Mouse (Mus musculus) midbrain, embryonic 10.5 days (tissue): ENCODE measurements at regions not wholly inside any gene's neighbourhood (a gene's known extent, or its start where the extent isn't known, plus 50 kb on each side); places are given as distances from the start of the nearest gene placed in this dataset.

ENCODE experiments used
- DNase-seq: peaks from one replicate; pipeline ENCODE4 v3.0.0-alpha.2; 2017; ENCODE audit warnings: low spot score
- H3K27ac ChIP-seq: fragments of 300-500 bp; sonication (generic); replicated peaks from 2 replicates; pipeline ENCODE4 v1.5.1; 2016; ENCODE audit warnings: mild to moderate bottlenecking
- H3K27me3 ChIP-seq: fragments of 300-500 bp; sonication (generic); 2 replicates; pipeline ENCODE4 v1.6.1; 2016; ENCODE audit warnings: low read depth, mild to moderate bottlenecking; ENCODE audit not compliant: poor library complexity, severe bottlenecking
- H3K36me3 ChIP-seq: fragments of 300-500 bp; sonication (generic); 2 replicates; pipeline ENCODE4 v1.6.1; 2016; ENCODE audit warnings: mild to moderate bottlenecking, moderate library complexity
- H3K4me1 ChIP-seq: fragments of 300-500 bp; sonication (generic); 2 replicates; pipeline ENCODE4 v1.6.1; 2016
- H3K4me3 ChIP-seq: fragments of 300-500 bp; sonication (generic); 2 replicates; pipeline ENCODE4 v1.5.1; 2016; ENCODE audit warnings: mild to moderate bottlenecking, moderate library complexity
- H3K9me3 ChIP-seq: fragments of 300-500 bp; sonication (generic); replicated peaks from 2 replicates; pipeline ENCODE4 v1.6.1; 2016; ENCODE audit warnings: mild to moderate bottlenecking
- WGBS: fragments of 180-500 bp; shearing (Covaris S2); methylation state at CpG from one replicate; pipeline ENCODE4 v1.1.7; 2016; 5-methylcytosine and 5-hydroxymethylcytosine counted together

DNA sequence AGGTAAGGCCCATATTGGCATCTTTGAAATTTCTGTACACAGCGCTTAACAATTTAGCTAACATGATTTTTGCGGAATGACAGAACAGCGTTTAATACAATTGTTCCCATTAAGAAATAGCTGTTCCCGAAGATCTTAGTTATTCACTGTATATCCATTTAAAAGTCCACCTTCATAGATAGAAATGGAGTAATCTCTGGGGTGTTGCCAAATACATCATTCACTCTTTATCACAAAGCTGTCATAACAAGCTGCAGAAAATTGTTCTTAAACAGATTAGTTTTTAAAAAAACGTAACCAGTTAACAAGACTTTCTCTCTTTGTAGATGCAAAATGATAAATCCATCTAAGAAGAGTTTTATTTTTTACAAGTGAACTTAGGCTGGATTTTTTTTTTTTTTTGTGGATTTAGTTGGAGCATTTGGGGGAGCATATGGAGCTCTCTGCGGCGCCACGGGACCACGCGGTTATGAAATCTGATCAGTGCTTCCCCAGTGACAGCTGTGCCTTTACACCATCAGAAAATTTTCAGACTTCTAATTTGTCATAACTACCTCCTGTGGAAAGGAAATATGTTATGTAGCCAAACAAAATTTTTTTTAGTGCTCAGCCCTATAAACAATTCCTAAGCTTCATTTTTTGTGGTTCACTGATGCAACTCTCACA, 394.4 kb upstream of the Plscr5 start:
- Histone ChIP-seq H3K4me3 (no peak overlapping the region), H3K4me1 (no peaks in the 10 kb centered on the region), H3K27me3 (no peaks in the 10 kb centered on the region), H3K9me3 (no peaks in the 10 kb centered on the region), H3K36me3 (no peaks in the 10 kb centered on the region), H3K27ac (no peak overlapping the region)
- DNase-seq, result no peak
- WGBS, result 92% methylated on average over 10 of the region's 10 CpGs

DNA sequence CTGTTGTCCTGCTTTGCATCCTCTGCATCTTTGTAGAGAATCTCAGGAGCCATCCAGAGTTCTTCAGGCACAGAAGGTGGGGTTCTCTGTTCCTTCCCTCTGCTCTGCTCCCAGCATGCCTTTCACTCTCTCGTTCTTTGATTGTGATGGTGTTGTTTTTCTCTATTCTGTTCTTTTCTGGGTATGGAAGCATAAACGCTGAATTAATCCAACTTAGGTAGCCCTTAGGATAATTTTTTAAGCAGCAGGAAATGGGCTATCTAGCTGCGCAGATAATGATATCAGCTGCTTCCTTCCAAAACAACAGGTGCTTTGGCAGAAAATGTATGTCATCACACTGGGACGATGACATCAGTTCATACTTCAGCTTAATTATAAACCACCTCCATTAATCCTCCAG, 395.8 kb upstream of the Plscr5 start:
- WGBS, result 87% methylated on average over 4 of the region's 4 CpGs
- DNase-seq, result no peak
- H3K27me3 ChIP-seq, result no peaks in the 10 kb centered on the region
- H3K4me1 ChIP-seq, result no peaks in the 10 kb centered on the region
- H3K36me3 ChIP-seq, result no peaks in the 10 kb centered on the region
- no peak overlapping the region for H3K27ac ChIP-seq
- H3K9me3 ChIP-seq, result no peaks in the 10 kb centered on the region
- H3K4me3 ChIP-seq, result no peak overlapping the region

DNA sequence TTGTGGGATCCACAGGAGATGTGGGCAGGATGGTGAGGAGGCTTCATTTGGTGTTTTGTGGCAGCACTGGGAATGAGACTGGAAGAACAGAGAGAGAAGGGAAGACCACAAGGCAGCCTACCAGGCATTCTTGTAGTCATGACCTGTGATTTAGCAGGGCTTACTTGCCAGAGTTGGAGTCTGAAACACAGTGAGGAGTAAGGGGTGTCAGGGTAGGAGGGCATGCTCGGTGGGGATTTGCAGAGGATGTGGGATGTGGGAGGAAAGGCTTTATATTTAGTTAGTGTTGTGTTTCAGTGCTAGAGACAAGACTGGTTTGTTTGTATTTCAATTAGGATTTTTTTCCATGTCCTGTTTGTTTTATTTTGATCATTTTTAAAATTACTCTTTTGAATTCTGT, 387.3 kb upstream of the Zic1 start:
- Histone ChIP-seq H3K4me1 (no peaks in the 10 kb centered on the region), H3K27me3 (no peaks in the 10 kb centered on the region), H3K36me3 (no peaks in the 10 kb centered on the region), H3K27ac (no peak overlapping the region), H3K4me3 (no peak overlapping the region), H3K9me3 (no peaks in the 10 kb centered on the region)
- no peak for DNase-seq
- 72% methylated on average over 1 of the region's 1 CpGs for WGBS

DNA sequence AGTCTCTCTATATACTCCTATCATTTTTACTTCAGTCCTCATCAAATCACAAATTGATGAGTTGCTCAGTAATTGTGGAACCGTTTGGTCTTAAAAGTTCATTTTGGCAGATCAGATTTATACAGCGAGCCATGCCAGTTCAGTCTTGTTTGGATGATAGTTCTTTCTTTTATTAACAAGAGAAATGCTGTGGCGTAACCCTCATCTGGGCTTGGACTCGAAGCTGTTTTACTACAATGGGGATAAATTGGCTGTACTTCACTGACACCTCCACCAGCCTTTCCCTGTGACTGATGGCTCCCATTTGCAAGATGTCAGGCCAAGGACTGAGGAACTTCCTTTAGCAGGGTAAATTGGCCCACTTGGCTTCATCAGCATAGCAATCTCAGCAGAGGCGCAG, 345.5 kb upstream of the Zic1 start:
- Histone ChIP-seq H3K4me3 (no peak overlapping the region), H3K36me3 (no peaks in the 10 kb centered on the region), H3K27ac (no peak overlapping the region), H3K27me3 (no peaks in the 10 kb centered on the region), H3K4me1 (no peaks in the 10 kb centered on the region), H3K9me3 (no peaks in the 10 kb centered on the region)
- WGBS, result 92% methylated on average over 5 of the region's 5 CpGs
- DNase-seq, result no peak

DNA sequence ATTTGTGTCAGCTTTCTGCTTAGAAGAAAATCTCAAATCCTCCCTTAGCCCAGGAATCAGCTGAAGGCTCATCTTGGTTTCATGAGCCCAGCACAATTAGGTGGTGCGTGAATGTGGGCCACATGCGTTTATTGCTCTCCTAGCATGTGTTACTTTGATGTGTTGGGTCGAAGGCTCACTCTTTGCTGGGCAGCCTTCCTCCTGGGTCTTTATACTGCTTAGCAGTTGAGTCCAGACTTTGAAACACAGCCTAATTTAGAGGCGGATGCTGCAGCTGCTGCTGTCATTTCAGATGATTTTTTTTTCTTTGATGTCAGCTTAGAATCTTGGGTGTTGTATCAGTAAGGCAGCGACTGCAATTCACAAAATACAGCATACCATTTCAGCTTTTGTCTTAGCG, 315.2 kb upstream of the Zic1 start:
- Histone ChIP-seq H3K4me1 (no peaks in the 10 kb centered on the region), H3K4me3 (no peak overlapping the region), H3K27ac (no peak overlapping the region), H3K9me3 (no peaks in the 10 kb centered on the region), H3K36me3 (no peaks in the 10 kb centered on the region), H3K27me3 (no peaks in the 10 kb centered on the region)
- 79% methylated on average over 6 of the region's 6 CpGs for WGBS
- DNase-seq, result no peak

DNA sequence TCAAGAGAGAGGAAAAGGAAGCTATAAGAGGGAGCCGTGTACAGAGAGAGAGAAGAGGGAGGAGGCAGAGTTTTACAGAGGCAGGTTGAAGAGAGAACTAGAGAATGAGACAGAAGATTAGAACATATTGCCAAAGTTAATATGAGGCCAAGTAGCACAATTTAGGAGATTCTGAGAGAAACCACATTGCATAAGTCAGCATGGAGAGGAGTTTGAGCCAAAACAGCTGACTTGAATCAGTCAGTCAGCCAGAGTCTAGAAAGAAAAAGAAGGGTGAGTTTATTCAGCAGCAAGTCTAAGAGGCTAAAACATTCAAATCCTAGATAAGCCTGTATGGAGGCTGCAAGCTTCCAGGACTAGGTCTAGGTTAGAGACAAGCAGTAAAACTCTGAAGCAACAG, 301.1 kb upstream of the Zic1 start:
- Histone ChIP-seq H3K36me3 (no peaks in the 10 kb centered on the region), H3K27me3 (no peaks in the 10 kb centered on the region), H3K27ac (no peak overlapping the region), H3K4me1 (no peaks in the 10 kb centered on the region), H3K9me3 (no peaks in the 10 kb centered on the region), H3K4me3 (no peak overlapping the region)
- DNase-seq, result no peak
- 86% methylated on average over 1 of the region's 1 CpGs for WGBS

DNA sequence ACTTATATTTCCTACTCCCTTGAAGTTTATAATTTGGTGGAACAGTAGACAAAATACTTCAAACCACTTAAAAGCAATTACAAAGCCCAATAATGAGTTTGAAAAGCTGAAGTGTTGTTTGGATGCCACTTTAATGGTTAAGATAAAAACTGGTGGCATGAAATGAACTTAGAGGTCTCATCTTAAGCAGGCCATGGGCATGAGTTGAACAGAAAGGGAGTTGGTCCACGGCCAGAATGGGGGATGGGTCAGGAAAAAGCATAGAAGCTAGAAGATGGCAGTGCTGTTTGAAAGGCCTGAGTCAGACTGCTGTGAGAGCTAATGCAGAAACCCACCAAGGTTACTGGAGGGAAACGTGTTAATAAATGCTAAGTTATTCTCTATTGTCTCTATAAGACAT, 294.5 kb upstream of the Zic1 start:
- DNase-seq, result no peak
- H3K27ac ChIP-seq, result no peak overlapping the region
- WGBS, result 72% methylated on average over 2 of the region's 2 CpGs

DNA sequence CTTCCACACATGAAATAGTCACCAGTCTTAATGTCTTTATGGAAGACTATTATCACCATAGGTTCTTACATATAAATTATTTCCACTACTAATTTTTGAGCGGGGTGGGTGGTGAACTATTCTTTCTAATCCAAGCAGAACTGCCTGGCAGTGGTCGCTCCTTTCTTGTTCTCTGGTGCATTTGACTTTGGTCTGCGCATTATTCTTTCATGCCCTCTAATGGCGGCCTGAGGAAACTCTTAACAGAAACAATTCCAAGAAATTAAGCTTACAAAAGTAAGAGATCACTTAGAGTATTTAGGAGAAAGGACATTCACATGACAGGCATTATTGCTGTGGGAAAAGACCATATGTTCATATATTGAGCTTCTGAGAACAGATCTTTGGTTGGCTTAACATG, 288.5 kb upstream of the Zic1 start:
- DNase-seq, result no peak

More for the DNA sequence above, 294.5 kb upstream of the Zic1 start:
- H3K36me3 ChIP-seq, result no peaks in the 10 kb centered on the region
- no peaks in the 10 kb centered on the region for H3K27me3 ChIP-seq
- no peaks in the 10 kb centered on the region for H3K4me1 ChIP-seq
- no peak overlapping the region for H3K4me3 ChIP-seq
- no peaks in the 10 kb centered on the region for H3K9me3 ChIP-seq

DNA sequence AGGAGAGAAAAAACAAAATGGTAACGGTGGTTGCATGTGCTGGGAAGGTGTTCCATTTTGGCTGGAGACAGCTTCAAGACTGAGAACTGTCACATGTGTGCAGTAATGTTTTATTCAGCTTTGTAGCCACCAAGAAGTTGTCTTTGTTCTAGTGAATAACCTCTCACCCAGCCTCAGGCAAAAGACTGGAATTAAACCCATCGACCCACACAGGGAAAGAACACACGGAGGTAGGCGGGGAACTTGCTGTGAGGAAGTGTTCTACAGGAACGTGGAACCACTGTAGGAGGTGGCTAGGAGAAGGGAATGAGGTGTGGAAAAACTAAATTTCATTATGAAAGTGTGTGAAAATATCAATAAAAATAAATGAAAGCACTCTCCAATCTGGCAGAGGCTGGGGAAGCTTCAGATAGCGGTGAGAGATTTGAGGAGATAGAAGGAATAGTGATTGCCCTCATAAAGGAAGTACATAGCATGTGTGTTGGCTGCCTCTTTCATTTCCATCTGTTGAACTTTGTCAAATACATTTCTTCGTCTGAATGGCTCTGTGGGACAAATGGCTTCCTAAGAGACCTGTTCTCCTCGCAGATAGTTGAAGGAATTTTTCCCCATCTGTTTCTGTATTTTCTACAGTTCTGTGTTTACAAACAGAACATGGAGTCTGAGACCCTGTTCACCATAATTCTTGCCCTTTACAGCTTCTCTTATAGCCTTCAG, 286.9 kb upstream of the Zic1 start:
- no peaks in the 10 kb centered on the region for H3K27me3 ChIP-seq
- no peak overlapping the region for H3K4me3 ChIP-seq
- no peaks in the 10 kb centered on the region for H3K36me3 ChIP-seq
- 79% methylated on average over 8 of the region's 8 CpGs for WGBS
- no peak overlapping the region for H3K27ac ChIP-seq
- H3K4me1 ChIP-seq, result no peaks in the 10 kb centered on the region
- H3K9me3 ChIP-seq, result no peaks in the 10 kb centered on the region
- no peak for DNase-seq

More for the DNA sequence above, 288.5 kb upstream of the Zic1 start:
- Histone ChIP-seq H3K4me1 (no peaks in the 10 kb centered on the region), H3K9me3 (no peaks in the 10 kb centered on the region), H3K27me3 (no peaks in the 10 kb centered on the region), H3K36me3 (no peaks in the 10 kb centered on the region), H3K4me3 (no peak overlapping the region), H3K27ac (no peak overlapping the region)
- 60% methylated on average over 4 of the region's 4 CpGs for WGBS

DNA sequence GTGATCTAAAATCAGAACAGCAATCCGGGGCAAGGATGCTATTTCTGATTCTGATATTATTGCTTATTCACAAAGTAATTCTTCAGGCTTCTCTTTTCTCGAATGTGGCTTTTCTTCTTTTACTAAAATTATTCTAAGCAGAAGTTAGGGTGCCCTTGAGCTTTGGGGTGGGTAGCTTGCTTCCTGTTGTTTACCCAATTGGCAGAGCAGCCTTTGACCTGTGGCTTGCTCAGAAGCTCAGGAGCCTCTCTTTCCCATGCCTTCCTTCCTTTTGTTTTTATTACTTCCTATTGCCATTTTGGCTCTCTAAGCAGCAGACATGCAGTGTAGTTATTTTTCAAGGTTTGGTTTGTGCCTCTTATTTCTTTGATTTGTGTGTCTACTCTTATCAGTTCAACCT, 244.8 kb upstream of the Zic1 start:
- no peaks in the 10 kb centered on the region for H3K27me3 ChIP-seq
- no peak overlapping the region for H3K27ac ChIP-seq
- no peak for DNase-seq
- WGBS, result 89% methylated on average over 2 of the region's 2 CpGs
- no peaks in the 10 kb centered on the region for H3K9me3 ChIP-seq
- H3K36me3 ChIP-seq, result no peaks in the 10 kb centered on the region
- H3K4me3 ChIP-seq, result no peak overlapping the region
- 0 out of 2 replicates have a peak, but pooled peaks cover 7% of the 10 kb centered on the region for H3K4me1 ChIP-seq

DNA sequence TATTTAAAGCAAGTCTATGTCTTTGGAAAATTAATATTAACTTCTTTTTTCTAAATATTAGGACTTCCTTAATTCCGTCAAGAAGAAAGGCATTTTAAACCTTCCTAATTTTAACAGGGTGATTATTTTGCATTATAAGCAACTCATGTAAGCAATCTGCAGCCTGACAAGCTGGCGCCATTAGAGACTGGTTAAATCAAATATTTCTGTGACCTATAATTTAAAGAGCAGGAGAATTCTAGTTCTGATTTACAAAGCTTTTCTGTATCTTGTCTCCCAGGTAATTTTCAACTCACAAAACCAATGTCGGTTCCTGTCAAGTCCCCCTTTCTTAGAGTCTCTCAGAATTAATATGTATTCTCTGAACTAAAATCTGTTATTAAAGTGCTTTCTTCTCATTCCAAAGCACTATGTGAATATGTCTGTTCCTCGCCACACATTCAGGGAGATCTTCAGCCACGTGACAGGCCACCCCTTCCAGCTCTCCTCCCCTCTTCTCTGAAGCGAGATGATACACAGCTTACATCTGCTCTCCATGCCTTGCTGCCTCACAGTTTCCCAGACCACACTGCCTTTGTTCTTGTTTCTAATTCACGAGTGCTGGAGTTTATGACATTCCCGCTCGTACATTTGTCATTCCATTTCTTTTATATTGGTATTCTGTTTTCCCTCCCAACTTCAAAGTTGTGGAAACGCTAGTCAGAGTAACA, 244.0 kb upstream of the Zic1 start:
- no peak for DNase-seq
- H3K27ac ChIP-seq, result no peak overlapping the region
- 0 out of 2 replicates have a peak, but pooled peaks cover 7% of the 10 kb centered on the region for H3K4me1 ChIP-seq
- H3K9me3 ChIP-seq, result no peaks in the 10 kb centered on the region
- no peaks in the 10 kb centered on the region for H3K27me3 ChIP-seq
- H3K36me3 ChIP-seq, result no peaks in the 10 kb centered on the region
- no peak overlapping the region for H3K4me3 ChIP-seq
- WGBS, result 57% methylated on average over 10 of the region's 10 CpGs

DNA sequence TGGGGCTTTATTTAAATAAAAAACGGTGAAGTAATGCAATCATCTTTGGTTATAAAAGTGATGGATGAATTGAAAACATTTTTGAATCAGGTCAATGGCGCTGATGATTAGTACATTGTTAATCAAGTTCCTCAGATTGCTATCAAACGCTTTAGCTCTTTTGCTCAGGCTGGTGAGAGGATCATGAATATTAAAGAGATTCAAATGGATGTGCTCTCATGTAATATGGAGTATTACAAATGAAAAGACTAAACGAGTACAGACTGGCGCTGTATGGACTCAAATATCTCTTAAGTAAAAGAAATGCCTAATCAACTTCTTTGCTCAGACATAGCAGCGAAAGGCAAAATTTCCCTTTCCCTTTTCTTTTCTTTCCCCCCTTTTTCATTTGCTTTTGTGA, 236.1 kb upstream of the Zic1 start:
- DNase-seq, result no peak
- Histone ChIP-seq H3K36me3 (no peaks in the 10 kb centered on the region), H3K4me1 (no peaks in the 10 kb centered on the region), H3K27ac (no peak overlapping the region), H3K9me3 (no peaks in the 10 kb centered on the region), H3K4me3 (no peak overlapping the region), H3K27me3 (no peaks in the 10 kb centered on the region)
- WGBS, result 83% methylated on average over 6 of the region's 6 CpGs

DNA sequence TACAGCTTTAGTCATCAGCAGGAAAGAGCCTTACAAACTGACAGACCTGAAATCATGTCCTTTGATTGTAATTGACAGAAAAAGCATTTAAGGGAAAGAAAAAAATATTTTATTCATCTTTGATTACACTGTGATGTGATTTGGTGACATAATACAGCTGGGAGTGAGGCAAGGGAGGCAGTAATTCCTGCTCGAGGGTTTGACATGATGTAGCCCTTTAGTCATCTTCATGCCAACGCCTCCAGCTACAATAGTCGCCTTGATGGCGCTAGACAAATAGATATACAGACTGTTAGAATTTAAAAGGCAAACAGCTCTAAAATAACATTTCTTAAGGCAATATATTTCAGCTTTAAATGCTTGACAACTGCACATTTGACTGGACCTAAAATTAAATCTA, 226.3 kb upstream of the Zic1 start:
- Histone ChIP-seq H3K27me3 (no peaks in the 10 kb centered on the region), H3K9me3 (no peaks in the 10 kb centered on the region), H3K4me3 (no peak overlapping the region), H3K36me3 (no peaks in the 10 kb centered on the region), H3K27ac (no peak overlapping the region), H3K4me1 (no peaks in the 10 kb centered on the region)
- 74% methylated on average over 4 of the region's 4 CpGs for WGBS
- DNase-seq, result no peak
